19 mouse cellular contexts compared by ENCODE assay signal in genomic region chr14:58502890-58503289, GRCm38 (mm10).
"Had no signal": no experiment of that assay in that cellular context is flagged by ENCODE, and none has a peak within 500 bp of the region (broad histone marks: within the 10 kb centered on the region; RNA-seq: fewer than 3 reads in every experiment).

No protein-coding gene starts in this region.

- H3K4me2 ChIP-seq: liver, embryonic 11.5 days; lung, embryonic 14.5 days; midbrain, embryonic 13.5 days had no signal

- H3K4me1 ChIP-seq: megakaryocyte, embryonic 14.5 days had no signal

- DNase-seq: kidney, adult 18-20 months; kidney, adult 9 months; kidney, postnatal 14 days; liver, postnatal 0 days; lung, embryonic 14.5 days; lung, postnatal 14 days; right cerebral cortex, adult 18-20 months; right cerebral cortex, postnatal 14 days; right cerebral cortex, postnatal 4 days; thymus, adult 18-20 months; thymus, postnatal 36 days had no signal

- H3K4me3 ChIP-seq: megakaryocyte, embryonic 14.5 days; midbrain, embryonic 10.5 days; midbrain, embryonic 13.5 days had no signal

- H3K36me3 ChIP-seq: midbrain, embryonic 10.5 days; midbrain, embryonic 13.5 days had no signal

- ATAC-seq: inflammation-experienced regulatory T-cells, adult 6 months; intestine, embryonic 16.5 days; liver, postnatal 0 days; midbrain, embryonic 13.5 days; midbrain, embryonic 16.5 days had no signal

- H3K27me3 ChIP-seq: megakaryocyte, embryonic 14.5 days had no signal

- H3K9me3 ChIP-seq: midbrain, embryonic 13.5 days had no signal

- H3K27ac ChIP-seq: liver, embryonic 14.5 days; midbrain, embryonic 10.5 days; midbrain, embryonic 13.5 days had no signal

- H3K9ac ChIP-seq: liver, embryonic 14.5 days; liver, postnatal 0 days; lung, embryonic 14.5 days; midbrain, embryonic 13.5 days had no signal
